In the genomic region with DNA sequence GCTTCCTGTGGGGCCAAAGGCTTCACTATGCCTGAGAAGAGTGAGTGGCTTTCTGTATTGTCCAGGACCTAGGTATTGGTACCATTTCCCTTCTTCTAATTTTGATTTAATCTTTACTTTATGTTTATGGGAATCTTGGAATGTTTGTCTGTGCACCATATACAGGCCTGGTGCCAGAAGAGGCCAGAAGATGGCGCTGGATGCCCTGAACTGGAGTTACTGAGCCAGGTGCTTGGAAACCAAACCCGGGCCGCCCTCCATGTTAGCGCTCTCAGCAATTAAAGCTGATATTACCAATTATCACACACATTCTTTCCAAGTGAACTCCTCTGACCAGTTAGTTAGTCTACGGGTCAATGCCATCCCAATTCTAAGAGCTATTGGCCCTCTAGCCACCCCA, we compare ENCODE assay signal across 16 mouse cellular contexts.
A peak's percentile ranks its signal among the peaks of the same experiment; 100 is the strongest.
DNase-seq lines count a peak whose midpoint lies in the region; ATAC-seq and TF ChIP-seq lines count a peak whose summit lies in the region.
"Had no signal": no experiment of that assay in that cellular context is flagged by ENCODE, and none has a peak within 500 bp of the region (broad histone marks: within the 10 kb centered on the region; RNA-seq: fewer than 3 reads in every experiment).

No protein-coding gene starts in this region.

- TF ChIP-seq CTCF in kidney, adult 2 months (conservative IDR thresholded peaks at IDR 0.05; ENCODE audit: insufficient read depth, insufficient read length, low read depth, low read length): peak; percentile 35
- TF ChIP-seq CTCF in liver, embryonic 14.5 days (IDR thresholded peaks at IDR 0.05; ENCODE audit: low read depth): peak; percentile 40; the same call in 1 of the 2 replicates
- peak in 1 of 2 experiments; percentile 42; a peak in 2 of 4 replicates for TF ChIP-seq CTCF in CH12.LX (conservative IDR thresholded peaks at IDR 0.05 in 1 of 2, IDR thresholded peaks at IDR 0.05 in 1 of 2; ENCODE audit: low read depth in 2 of 2, low read length in 2 of 2)

- H3K36me3 ChIP-seq in kidney, adult 2 months (ENCODE audit: control insufficient read depth, insufficient read depth, low read length): no peaks in the 10 kb centered on the region
- peaks cover 21% of the 10 kb centered on the region; the same call in 1 of the 2 replicates for H3K36me3 ChIP-seq in kidney, embryonic 14.5 days (ENCODE audit: control insufficient read depth, insufficient read depth, low read length)
- no peaks in the 10 kb centered on the region for H3K36me3 ChIP-seq in liver, embryonic 14.5 days (replicated peaks; ENCODE audit: control insufficient read depth, insufficient read depth, low read depth)
- peaks cover 7% of the 10 kb centered on the region; the same call in 1 of the 2 replicates for H3K36me3 ChIP-seq in liver, embryonic 11.5 days (ENCODE audit: control insufficient read depth, insufficient read depth, low read length)
- H3K36me3 ChIP-seq in CH12.LX (replicated peaks in 1 of 2; ENCODE audit: control insufficient read depth in 1 of 2, insufficient read depth in 1 of 2, low read length in 1 of 2): no peaks in the 10 kb centered on the region

- WGBS in kidney, adult 2 months: 88% methylated on average over 5 of the region's 5 CpGs
- WGBS in kidney, embryonic 14.5 days: 91% methylated on average over 5 of the region's 5 CpGs
- 84% methylated on average over 5 of the region's 5 CpGs for WGBS in liver, embryonic 14.5 days (ENCODE audit: insufficient replicate concordance)
- WGBS in liver, embryonic 11.5 days: 86% methylated on average over 5 of the region's 5 CpGs

- H3K79me2 ChIP-seq in CH12.LX (replicated peaks; ENCODE audit: control insufficient read depth, extremely low read depth, insufficient read depth, poor library complexity, severe bottlenecking): no peaks in the 10 kb centered on the region

- H3K27me3 ChIP-seq in kidney, adult 2 months (replicated peaks; ENCODE audit: control insufficient read depth, insufficient read depth, low read length): no peaks in the 10 kb centered on the region
- H3K27me3 ChIP-seq in kidney, embryonic 14.5 days (ENCODE audit: control insufficient read depth, insufficient read depth, low read length): no peaks in the 10 kb centered on the region
- no peaks in the 10 kb centered on the region for H3K27me3 ChIP-seq in liver, embryonic 14.5 days (ENCODE audit: control insufficient read depth, insufficient read depth, low read length)
- no peaks in the 10 kb centered on the region for H3K27me3 ChIP-seq in liver, embryonic 11.5 days (replicated peaks; ENCODE audit: control insufficient read depth, insufficient read depth, low read length)
- H3K27me3 ChIP-seq in CH12.LX (replicated peaks): peaks cover 51% of the 10 kb centered on the region
- H3K27me3 ChIP-seq: limb, embryonic 13.5 days had no signal

- no peak for ATAC-seq in kidney, embryonic 14.5 days (ENCODE audit: low FRiP score, low TSS enrichment)
- ATAC-seq in liver, embryonic 14.5 days (ENCODE audit: insufficient read depth): no peak
- no peak for ATAC-seq in liver, embryonic 11.5 days (replicated peaks; ENCODE audit: low FRiP score)

- no peak overlapping the region for H3K27ac ChIP-seq in kidney, adult 2 months (ENCODE audit: insufficient read depth, low read depth, low read length)
- H3K27ac ChIP-seq in kidney, embryonic 14.5 days (ENCODE audit: low read depth, low read length): no peak overlapping the region
- H3K27ac ChIP-seq in liver, embryonic 14.5 days: no peak overlapping the region
- no peak overlapping the region for H3K27ac ChIP-seq in liver, embryonic 11.5 days (ENCODE audit: low read depth, low read length)
- H3K27ac ChIP-seq in CH12.LX (ENCODE audit: insufficient read depth, low read depth): no peak overlapping the region
- H3K27ac ChIP-seq: embryonic facial prominence, embryonic 10.5 days; heart, embryonic 10.5 days; limb, embryonic 13.5 days had no signal

- H3K9ac ChIP-seq in kidney, embryonic 14.5 days (ENCODE audit: low read depth, low read length): no peak overlapping the region
- H3K9ac ChIP-seq in liver, embryonic 14.5 days (replicated peaks): no peak overlapping the region
- H3K9ac ChIP-seq in liver, embryonic 11.5 days (ENCODE audit: low read depth, low read length): no peak overlapping the region
- no peak overlapping the region for H3K9ac ChIP-seq in CH12.LX (ENCODE audit: insufficient read depth, low read depth)
- H3K9ac ChIP-seq: limb, embryonic 13.5 days had no signal

- no peak for TF ChIP-seq EP300 in liver, embryonic 14.5 days (IDR thresholded peaks at IDR 0.05; ENCODE audit: low read depth)
- no peak for TF ChIP-seq EP300 in CH12.LX (IDR thresholded peaks at IDR 0.05; ENCODE audit: low read length)

- peaks cover 62% of the 10 kb centered on the region for H3K4me1 ChIP-seq in kidney, adult 2 months (ENCODE audit: control insufficient read depth, insufficient read depth, low read length)
- H3K4me1 ChIP-seq in kidney, embryonic 14.5 days (ENCODE audit: control insufficient read depth, insufficient read depth, low read length): peaks cover 16% of the 10 kb centered on the region; the same call in 1 of the 2 replicates
- H3K4me1 ChIP-seq in liver, embryonic 14.5 days (replicated peaks; ENCODE audit: control insufficient read depth in 2 of 2, insufficient read depth in 2 of 2, low read length in 1 of 2): 0 out of 4 replicates have a peak, but pooled peaks cover 0 to 5% of the 10 kb centered on the region in 2 experiments
- H3K4me1 ChIP-seq in liver, embryonic 11.5 days (replicated peaks; ENCODE audit: control insufficient read depth, insufficient read depth, low read length): peaks cover 5% of the 10 kb centered on the region
- H3K4me1 ChIP-seq in CH12.LX (ENCODE audit: control insufficient read depth in 1 of 2, insufficient read depth in 2 of 2): peaks cover 5 to 9% of the 10 kb centered on the region in 2 experiments

- H3K4me3 ChIP-seq in kidney, adult 2 months (ENCODE audit: insufficient read depth, low read depth, low read length): no peak overlapping the region
- H3K4me3 ChIP-seq in kidney, embryonic 14.5 days (ENCODE audit: low read length): no peak overlapping the region
- no peak overlapping the region for H3K4me3 ChIP-seq in liver, embryonic 14.5 days (ENCODE audit: insufficient read depth in 1 of 2, low read depth in 2 of 2, low read length in 2 of 2)
- H3K4me3 ChIP-seq in liver, embryonic 11.5 days (ENCODE audit: low read depth, low read length): no peak overlapping the region
- no peak overlapping the region for H3K4me3 ChIP-seq in CH12.LX (replicated peaks in 1 of 3; ENCODE audit: low read depth in 2 of 3, low read length in 2 of 3, poor library complexity in 1 of 3)
- H3K4me3 ChIP-seq: embryonic facial prominence, embryonic 10.5 days; erythroblast, embryonic 14.5 days; heart, embryonic 10.5 days; limb, embryonic 13.5 days had no signal

- TF ChIP-seq RAD21 in CH12.LX (IDR thresholded peaks at IDR 0.05; ENCODE audit: low read depth, low read length): peak; percentile 30

- no peak overlapping the region for H3K4me2 ChIP-seq in kidney, embryonic 14.5 days (replicated peaks; ENCODE audit: low read depth, low read length)
- no peak overlapping the region for H3K4me2 ChIP-seq in liver, embryonic 14.5 days (ENCODE audit: low read depth)
- no peak overlapping the region for H3K4me2 ChIP-seq in liver, embryonic 11.5 days
- no peak overlapping the region for H3K4me2 ChIP-seq in CH12.LX (ENCODE audit: insufficient read depth, low read depth, poor library complexity, severe bottlenecking)
- H3K4me2 ChIP-seq: limb, embryonic 13.5 days had no signal

- DNase-seq in adrenal gland, adult 2 months: peak; percentile 13
- DNase-seq in adrenal gland, postnatal 10 days: no peak
- DNase-seq in kidney, adult 2 months: no peak
- DNase-seq in liver, embryonic 14.5 days (ENCODE audit: low read depth in 3 of 3, low spot score in 3 of 3): no peak
- DNase-seq in liver, embryonic 11.5 days (ENCODE audit: low spot score): no peak
- no peak for DNase-seq in CH12.LX (ENCODE audit: extremely low read depth)
- no peak for DNase-seq in spleen, postnatal 36 days (ENCODE audit: low spot score in 2 of 2)
- DNase-seq: gastrocnemius, postnatal 10 days; heart, postnatal 36 days; midbrain, embryonic 14.5 days; thymus, postnatal 25 days had no signal

- TF ChIP-seq POLR2A in kidney, adult 2 months (IDR thresholded peaks at IDR 0.05; ENCODE audit: low read depth, low read length): no peak
- TF ChIP-seq POLR2A in CH12.LX (IDR thresholded peaks at IDR 0.05; ENCODE audit: low read depth, low read length): no peak

- H3K9me3 ChIP-seq in kidney, embryonic 14.5 days (ENCODE audit: control insufficient read depth, low read length): no peaks in the 10 kb centered on the region
- no peaks in the 10 kb centered on the region for H3K9me3 ChIP-seq in liver, embryonic 14.5 days (ENCODE audit: control insufficient read depth, low read length)
- no peaks in the 10 kb centered on the region for H3K9me3 ChIP-seq in liver, embryonic 11.5 days (ENCODE audit: control insufficient read depth, low read length)
- H3K9me3 ChIP-seq in CH12.LX (replicated peaks; ENCODE audit: low read length): no peaks in the 10 kb centered on the region
- H3K9me3 ChIP-seq: embryonic facial prominence, embryonic 10.5 days; heart, embryonic 10.5 days; limb, embryonic 13.5 days had no signal

- dilution Hi-C loops in CH12.LX (cut with MboI; ENCODE audit: extremely low pct_ligation_motif_present, extremely low pct_unique_long_range_greater_than_20kb, low sequenced_read_pairs): no loop called here

- in situ Hi-C loops in CH12.LX (cut with MboI; ENCODE audit: low pct_ligation_motif_present, low pct_unique_long_range_greater_than_20kb, low sequenced_read_pairs): no loop called here

TF ChIP-seq in CH12.LX, 34 proteins besides CTCF, POLR2A, EP300 and RAD21:
- TF ChIP-seq SMC3 (IDR thresholded peaks at IDR 0.05; ENCODE audit: low read depth, low read length) (peak; percentile 10; the same call in 1 of the 2 replicates), JUN (IDR thresholded peaks at IDR 0.05; ENCODE audit: insufficient read depth, low read depth, low read length) (no peak)
